Mouse (Mus musculus): ENCODE measurements around the gene Dph1.

Dph1 gene

GRCm38 (mm10) chr11:75133951-75134350 lies 57.1 kb downstream of the Dph1 start:
- no peak for DNase-seq (ENCODE audit: low spot score in 2 of 2)

- DNase-seq (ENCODE audit: low spot score in 2 of 2): no peak
Measured at GRCm38 (mm10) chr11:75133391-75133790, 57.6 kb downstream of the Dph1 start.

- DNase-seq (ENCODE audit: low spot score in 2 of 2): no peak
Measured at GRCm38 (mm10) chr11:75132278-75132677, 58.8 kb downstream of the Dph1 start.

GRCm38 (mm10) chr11:75131300-75131699 lies 59.7 kb downstream of the Dph1 start:
- no peak for DNase-seq (ENCODE audit: low spot score in 2 of 2)

- DNase-seq (ENCODE audit: low spot score in 2 of 2): no peak
Measured at GRCm38 (mm10) chr11:75129481-75129880, 61.6 kb downstream of the Dph1 start.
